Mouse (Mus musculus): ENCODE data around the gene Hoxd4.
A peak's percentile ranks its signal among the peaks of the same experiment; 100 is the strongest.

Hoxd4 gene

DNA sequence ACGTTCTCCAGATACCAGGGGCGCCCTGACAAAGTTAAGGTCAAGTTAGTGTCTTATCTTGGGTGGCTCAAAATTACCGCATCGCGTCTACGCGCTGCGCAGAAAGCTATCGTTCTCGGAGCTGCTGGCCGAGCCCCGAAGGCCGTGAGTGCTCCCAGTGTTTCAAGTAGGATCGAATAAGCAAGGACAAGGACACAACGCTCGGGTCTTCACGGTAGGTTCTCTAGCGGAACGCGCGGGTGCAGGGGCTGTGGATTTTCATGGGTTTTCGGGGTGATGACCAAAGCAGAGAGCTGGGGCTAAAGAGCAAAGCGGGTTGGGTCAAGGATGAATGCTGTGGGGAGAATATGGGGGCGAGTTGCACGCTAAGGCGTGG is 32.1 kb upstream of the Hoxd4 start:
- no peak for DNase-seq (ENCODE audit: low read depth, low spot score)

DNA sequence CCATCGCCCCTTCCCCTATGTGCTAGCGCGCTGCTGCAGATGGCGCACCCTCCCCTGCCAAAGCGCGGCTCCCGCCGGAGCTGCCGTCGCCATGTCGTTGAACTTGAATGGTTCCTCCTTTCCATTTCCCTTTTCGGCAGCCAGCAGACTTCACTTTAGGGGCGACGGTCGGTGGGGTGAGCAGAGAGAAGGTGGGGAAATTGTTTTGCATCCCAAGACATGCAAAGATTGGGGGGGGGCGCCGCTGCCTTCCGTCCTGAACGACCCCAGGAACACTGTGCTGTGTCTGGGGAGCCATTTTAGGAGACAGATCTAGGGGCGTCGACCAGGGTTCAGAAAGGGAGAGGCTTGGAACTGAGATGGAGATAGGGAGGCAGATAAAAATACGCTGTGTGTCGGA is 31.7 kb upstream of the Hoxd4 start:
- no peak for DNase-seq (ENCODE audit: low read depth, low spot score)

DNA sequence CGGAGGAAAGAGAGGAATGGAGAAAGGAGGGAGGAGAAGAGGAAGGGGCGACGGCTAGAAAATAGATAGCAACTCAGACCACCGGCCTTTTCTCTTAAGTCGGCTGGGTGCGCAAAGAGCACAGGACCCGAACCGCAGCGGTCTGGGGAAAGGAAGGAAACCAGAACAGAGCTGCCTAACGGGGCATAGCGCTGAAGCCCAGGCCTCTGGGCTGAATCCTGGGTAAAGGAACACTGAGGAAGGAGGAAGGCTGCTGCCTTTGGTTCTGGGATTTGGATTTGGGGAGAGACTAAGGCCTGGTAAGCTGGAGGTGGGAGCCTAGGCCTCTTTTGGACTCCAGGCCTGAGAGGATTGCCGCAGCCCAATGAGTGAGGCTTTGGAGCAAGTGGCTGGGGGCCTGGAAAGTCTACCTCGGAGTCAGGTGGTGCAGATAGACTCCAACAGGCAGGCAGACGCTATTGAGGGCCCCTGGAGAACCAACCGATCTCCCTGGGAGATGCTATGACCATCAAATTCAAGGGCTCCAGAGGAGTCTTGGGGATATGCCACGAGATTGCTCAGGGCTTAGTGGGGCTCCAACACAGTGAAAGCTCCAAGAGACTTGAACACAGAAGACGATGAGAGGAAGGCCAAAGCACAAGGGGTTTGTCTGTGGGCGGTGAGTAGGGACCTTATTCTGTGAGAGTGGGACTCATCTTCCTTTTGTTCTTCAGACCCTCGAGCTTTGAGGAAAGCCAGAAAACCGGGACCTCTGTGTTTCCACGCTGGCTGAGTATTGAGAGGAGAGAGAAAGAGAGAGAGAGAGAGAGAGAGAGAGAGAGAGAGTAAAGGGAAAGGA is 30.9 kb upstream of the Hoxd4 start:
- DNase-seq (ENCODE audit: low read depth, low spot score): no peak

DNA sequence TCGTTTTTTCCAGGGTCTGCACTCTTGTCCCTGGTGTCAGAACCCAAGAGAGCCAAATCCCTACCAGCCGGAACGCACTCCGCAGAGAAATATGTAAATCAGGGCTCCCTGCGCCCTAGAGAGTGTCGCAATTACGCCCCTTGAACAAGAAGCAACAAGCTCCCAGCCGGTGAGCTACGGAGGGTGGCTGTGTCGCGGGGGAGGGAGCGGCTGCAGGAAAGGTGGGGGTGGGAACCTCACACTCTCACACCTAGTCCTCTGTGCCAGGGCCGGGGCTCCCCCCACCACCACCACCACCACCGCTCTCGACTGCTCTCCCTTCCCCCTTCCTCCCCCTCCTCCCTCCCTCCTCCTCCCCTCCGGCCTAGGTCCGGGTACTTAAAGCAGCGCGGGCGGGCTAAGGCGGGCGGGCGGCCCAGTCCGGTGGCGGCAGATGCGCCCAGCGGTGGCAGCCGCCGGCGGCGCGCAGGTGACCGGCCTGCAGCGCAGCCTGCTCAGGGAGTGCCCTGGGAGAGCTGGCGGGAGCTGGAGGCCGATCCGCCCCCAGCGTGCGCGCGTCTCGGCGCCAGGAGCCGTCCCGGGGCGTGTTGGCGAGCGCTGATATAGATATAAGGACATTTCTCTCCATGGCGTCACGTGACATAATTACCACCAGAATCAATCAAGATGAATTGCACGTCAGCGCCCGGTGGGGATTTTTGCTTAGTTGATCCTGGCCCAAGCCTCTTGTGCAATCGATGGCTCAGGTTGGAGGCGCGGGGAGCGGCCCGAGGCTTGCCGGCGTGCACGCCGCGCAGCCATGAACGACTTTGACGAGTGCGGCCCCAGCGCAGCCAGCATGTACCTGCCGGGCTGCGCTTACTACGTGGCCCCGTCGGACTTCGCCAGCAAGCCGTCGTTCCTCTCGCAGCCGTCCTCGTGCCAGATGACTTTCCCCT is 29.9 kb upstream of the Hoxd4 start:
- DNase-seq (ENCODE audit: low read depth, low spot score): no peak

DNA sequence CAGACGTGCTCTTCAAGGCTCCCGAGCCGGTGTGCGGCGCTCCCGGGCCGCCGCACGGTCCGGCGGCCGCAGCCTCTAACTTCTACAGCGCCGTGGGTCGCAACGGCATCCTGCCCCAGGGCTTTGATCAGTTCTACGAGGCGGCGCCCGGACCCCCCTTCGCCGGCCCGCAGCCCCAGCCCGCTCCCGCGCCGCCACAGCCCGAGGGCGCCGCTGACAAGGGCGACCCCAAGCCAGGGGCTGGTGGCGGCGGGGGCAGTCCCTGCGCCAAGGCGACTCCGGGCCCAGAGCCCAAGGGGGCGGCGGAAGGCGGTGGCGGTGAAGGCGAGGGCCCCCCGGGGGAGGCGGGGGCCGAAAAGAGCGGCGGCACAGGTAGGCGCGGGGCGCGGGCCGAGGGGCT is 28.9 kb upstream of the Hoxd4 start:
- no peak for DNase-seq (ENCODE audit: low read depth, low spot score)

DNA sequence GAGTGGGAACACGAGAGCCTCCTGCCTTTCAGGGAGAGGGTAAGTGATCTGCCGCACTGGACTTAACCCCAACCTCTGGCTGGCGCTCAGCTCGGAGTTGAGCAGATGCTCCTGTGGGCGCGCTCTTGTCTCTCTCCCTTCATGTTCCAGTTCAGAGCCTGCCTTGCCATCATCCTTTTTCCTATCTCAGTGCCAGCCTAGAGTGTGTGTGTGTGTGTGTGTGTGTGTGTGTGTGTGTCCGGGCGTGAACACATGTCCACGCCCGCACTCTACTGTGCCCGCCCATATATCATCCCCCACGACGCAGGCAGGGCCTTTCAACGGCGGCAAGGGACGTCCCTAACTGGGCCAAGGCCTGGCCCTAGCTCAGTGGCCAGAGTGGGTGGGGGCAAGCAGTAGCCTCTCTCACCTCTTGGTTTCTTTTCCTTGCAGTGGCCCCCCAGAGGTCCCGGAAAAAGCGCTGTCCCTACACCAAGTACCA is 28.2 kb upstream of the Hoxd4 start:
- no peak for DNase-seq (ENCODE audit: low read depth, low spot score)

DNA sequence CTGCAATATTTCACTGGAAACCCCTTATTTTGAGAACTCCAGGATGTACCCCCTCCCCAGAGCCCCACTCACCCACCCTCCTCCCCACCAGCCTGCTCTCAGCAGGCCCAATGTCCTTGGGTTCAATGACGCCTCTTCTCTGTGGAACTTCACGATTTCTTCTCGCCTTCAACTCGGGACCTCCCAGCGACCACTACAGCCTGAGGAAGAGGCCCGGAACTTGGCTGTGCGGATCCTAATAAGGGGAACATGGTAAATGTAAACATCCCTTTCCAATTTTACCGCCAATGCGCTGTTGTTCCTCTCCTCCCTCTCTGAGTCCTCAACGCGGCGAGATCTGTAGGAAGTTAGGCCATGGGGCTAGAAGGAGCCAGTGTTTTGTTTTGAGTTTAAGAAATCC is 27.6 kb upstream of the Hoxd4 start:
- DNase-seq (ENCODE audit: low read depth, low spot score): no peak

DNA sequence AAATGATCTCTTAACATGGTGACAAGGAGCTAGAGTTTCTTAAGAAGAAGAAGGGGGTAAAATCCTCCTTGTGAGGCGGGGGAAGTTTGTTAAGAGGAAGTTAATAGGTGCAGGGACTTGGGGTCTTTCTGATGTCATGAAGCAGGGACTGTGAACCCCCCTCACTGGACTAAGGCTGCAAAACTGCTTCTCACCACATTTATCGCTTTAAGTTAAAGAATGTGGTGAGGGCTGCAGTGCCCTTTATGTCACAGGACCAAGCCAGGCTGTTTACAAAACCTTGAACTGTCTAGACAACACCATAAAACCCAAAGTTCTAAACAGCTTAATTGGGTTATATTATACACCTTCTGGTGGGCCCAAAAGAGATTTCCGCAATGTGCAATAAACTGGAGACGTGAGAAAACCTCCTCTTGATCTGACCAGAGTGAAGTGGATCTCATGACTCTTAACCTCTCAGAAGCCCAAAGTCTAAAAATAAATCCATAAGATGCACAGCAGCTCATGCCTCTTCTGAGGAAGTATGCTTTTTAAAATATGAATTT is 26.6 kb upstream of the Hoxd4 start:
- no peak for DNase-seq (ENCODE audit: low read depth, low spot score)

DNA sequence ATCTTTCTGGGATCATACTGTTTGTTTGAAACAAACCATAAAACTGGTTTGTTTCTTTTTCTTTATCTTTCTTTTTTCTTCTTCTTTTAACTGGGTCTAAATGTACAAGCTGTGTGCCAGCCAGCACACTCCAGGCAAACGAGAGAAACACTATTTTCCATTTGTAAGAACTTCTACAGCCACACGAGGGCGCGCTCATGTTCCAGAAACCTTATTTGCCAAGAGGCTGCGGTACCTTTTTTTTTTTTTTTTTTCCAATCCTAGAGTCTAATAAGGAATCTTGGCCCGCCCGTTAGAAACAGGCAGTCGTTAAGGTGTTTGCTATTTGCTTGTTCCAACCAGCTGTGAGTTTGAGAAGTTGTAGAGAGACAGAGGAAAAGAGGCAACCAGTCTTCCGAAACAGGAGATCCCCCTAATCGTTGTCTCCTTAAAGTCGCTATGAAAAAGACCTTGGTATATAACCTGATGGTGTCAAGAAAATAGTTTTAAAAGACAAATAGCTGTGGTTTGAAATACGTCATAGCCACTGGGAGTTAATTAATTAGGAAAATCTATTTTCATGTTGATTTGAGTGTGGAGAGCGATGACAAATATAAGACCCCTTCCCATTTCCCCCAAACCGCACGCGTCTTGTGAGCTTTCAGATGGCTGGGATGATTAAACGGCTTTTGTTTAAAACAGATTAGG is 25.3 kb upstream of the Hoxd4 start:
- DNase-seq (ENCODE audit: low read depth, low spot score): peak; percentile 31

DNA sequence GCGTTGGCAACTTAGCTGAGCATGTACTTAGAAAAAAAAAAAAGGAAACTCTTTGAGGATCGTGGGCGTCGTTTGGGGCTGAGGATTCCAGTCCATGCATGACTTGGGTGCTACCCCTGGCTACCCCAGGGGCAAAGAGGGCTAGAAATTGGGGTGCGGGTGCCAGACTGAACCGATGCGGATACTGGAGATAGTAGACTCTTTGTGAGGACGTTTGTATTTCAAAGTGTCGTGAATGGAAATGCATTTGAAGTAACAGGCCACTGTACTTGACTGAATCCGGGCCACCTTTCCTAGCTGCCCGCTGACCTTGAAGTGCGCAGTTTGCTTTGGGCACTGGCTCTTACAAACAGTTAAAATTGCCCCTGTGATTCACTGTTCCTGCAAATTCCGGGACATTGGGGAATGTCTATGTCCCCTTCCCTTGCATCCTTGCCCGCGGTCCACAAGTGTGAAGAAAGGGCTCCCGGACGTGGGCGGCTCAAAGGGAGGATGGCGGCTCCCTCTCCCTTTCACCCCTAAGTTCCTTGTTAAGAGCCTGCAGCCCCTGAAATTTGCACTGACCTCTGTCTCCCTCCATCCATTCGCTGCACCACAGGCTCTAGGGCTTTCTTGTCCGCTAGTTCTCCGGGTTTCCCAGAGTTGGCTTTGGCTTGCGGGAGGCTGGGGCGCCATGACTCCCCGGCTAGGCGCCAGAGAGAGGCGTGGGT is 24.6 kb upstream of the Hoxd4 start:
- DNase-seq (ENCODE audit: low read depth, low spot score): no peak

DNA sequence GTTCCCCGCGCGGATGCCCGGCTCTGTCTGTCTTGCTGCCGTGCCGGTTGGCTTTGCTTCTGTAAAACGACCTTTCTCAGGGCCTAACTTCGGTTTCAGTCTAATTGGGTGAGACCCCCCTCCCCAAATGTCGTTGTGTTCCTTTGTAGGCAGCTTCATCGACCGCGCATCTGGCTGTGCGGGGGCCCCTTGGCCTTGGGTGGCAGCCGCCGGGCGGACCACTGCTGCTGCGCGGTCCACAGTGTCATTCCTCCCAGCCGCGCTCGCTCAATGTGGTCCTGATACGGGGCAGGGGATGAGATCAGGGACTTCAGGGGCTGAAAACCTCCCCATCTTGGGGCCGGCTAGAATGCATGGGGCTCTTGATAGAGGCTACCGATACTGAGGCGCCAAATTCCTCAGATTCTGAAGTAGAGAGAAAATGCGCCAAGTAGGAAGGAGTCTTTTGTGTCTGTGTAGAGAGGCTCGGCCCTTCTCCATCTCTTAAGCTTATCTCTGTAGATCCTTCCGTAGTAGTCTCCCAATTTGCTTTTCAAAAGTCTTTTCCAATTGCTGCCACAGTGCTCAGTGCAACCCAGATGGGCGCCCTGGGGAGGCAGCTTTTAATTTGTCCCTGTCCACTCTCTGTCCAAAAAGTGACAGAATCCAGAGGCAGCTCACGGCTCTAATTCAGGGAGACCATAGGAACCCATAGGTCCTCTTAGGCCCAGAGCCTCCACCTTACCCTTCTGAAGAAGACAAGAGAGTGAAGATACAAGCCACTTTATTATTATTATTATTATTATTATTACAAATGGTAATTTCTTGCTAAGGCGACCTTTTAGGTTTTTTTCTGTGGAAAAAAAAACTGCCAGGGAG is 23.8 kb upstream of the Hoxd4 start:
- no peak for DNase-seq (ENCODE audit: low read depth, low spot score)

DNA sequence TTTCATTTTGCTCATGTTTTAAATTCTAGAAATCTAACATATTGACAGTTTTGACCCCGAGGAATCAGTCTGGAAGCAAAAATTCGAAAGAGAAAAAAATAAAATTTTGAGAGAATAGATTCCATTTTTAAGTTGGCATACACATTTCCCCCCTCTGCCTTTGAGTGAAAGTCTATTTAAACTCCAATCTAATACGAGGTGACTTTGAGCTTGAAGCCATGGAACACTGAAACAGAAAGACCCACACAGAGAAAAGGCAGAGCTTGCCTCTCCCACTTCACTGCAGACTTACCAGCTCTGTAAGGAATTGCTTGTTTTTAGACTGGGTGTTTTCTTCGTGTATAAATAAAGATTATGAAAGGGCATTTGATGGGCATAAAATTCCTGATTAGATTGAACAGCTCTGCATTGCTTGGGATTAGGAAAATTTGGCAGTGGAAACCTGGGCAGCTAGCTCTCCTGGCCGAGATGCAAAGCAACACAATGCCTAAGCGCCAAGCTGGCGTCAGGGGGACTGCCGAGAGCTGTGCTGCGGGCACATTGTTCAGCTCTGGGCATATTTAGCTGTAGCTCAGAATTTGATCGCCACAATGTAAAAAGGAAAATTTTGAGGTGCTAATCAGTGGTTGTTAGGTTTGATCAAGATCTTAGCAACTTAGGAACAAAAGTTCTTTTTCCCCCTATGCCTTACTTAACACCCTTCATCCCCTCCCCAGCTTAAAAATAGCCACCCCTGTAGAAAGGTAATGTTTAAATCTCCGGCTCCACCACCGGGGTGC is 22.7 kb upstream of the Hoxd4 start:
- DNase-seq (ENCODE audit: low read depth, low spot score): no peak

DNA sequence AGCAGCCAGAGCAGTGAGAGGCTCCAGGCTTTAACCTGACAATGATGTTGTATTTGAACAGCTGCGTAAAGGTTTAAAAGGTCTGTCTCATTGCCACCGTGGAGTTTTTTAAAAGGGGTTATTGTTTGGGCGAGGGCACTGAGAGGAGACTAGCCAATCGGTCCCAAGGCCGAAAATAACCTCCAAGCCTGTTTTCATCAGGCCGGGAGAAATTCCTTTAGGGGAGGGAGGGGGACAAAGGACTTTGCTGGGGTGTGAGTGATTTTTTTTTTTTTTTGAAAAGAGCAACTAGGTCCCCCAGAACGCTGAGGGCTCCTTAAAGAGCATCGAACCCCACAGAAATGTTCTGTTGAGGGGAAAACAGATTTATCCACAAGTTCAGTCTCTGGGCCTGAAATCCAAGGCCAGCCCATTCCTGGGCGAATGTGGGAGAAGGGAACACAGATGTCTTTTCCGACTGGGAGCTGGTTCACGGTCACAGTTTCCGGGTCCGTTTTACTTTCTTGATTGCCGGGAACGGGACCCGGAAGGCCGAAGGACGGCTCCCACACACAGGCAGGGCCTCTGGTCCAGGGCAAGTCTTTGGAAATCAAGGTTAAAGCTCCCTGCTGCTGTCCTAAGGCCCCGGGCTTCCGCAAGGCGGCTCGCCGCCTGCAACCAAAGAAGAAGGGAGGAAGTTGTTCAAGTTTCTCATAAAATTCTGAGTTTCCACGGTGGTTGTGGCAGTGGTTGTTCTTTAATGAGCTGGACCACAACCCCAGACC is 22.0 kb upstream of the Hoxd4 start:
- no peak for DNase-seq (ENCODE audit: low read depth, low spot score)

DNA sequence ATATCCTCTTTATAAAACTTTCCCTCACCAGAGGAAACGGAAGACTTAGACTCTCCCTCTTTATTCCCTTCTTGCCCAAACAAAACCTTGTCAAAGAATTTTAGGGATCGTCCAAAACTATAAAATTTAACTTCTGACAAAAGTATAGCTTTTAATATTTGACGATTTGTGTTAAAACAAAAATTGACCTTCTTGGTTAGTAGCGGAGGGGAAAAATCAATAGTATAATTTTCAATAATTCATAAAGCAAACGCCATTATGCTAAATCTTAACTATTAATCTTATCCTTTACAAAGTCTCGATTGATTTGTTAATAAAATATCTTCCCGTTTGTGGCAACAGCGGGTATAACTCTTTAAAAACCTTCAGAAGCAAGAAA is 21.4 kb upstream of the Hoxd4 start:
- DNase-seq (ENCODE audit: low read depth, low spot score): no peak

DNA sequence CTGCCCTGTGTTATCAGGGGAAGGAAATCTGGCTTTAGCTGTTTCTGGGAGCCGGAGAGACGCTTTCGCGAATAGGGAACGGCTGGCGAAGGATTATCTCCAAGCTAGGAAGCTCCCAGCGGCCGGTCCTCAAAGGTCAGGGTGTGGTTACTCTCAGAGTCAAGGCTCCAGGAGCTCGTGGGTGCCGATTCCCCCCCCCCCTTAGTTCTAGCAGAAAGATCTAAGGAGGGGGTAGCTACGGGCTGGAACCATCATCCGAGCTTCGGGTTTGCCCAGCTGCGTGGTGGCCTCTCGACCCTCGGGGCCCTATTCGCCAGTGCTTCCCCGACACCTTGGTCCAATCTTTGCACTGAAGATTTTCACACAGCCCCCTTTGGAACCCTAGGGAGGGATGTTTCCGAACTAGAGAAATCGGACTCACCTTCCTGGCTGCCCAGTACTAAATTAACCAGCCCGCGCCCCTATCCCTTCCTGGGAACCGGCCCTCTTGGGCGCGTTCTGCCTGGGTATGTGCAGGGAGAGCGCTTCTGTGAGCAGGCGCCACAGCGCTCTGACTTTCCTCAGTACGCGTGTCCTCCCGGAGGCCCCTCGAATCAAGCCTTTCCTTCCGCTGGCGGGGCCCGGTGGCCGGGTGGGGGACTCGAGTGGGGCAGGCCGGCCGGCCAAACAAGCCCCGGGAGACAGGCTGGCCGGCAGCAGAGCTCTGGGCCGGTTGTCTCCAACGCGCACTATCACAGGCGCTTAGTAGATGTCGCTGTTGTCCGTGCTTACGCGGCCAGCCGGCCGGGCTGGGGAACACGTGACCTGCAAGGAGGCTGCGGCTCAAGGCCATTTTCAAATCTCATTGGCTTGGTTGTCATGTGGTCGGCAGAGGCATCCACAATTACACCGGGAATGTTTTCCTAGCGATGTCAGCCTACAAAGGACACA is 20.4 kb upstream of the Hoxd4 start, which contains the start of gene Hoxd10:
Hoxd10 (plus strand) TSS at position 903 of the 930 bp plus-strand sequence.
- no peak for DNase-seq (ENCODE audit: low read depth, low spot score)

DNA sequence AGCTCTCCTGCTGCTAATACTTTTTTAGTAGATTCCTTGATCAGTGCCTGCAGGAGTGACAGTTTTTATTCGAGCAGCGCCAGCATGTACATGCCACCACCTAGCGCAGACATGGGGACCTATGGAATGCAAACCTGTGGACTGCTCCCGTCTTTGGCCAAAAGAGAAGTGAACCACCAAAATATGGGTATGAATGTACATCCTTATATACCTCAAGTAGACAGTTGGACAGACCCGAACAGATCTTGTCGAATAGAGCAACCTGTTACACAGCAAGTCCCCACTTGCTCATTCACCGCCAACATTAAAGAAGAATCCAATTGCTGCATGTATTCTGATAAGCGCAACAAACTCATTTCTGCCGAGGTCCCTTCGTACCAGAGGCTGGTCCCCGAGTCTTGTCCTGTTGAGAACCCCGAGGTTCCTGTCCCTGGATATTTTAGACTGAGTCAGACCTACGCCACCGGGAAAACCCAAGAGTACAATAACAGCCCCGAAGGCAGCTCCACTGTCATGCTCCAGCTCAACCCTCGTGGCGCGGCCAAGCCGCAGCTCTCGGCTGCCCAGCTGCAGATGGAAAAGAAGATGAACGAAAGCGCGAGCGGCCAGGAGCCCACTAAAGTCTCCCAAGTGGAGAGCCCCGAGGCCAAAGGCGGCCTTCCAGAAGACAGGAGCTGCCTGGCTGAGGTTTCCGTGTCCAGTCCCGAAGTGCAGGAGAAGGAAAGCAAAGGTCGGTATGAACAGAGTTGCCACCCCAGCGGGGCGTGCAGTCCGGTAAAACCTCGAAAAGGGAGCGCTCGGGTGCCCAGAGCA is 19.5 kb upstream of the Hoxd4 start:
- DNase-seq (ENCODE audit: low read depth, low spot score): no peak
